Mouse (Mus musculus): ENCODE measurements around the gene Taz.

Gene Taz

GRCm38 (mm10) chrX:74281732-74282394, at the start of gene Taz, which contains the start of gene Dnase1l1:
Gene Taz, plus strand, starts transcription at chrX:74281912.
Gene Dnase1l1, minus strand, starts transcription at chrX:74282337.
- DNase-seq (ENCODE audit: low read depth, low spot score): no peak

DNA sequence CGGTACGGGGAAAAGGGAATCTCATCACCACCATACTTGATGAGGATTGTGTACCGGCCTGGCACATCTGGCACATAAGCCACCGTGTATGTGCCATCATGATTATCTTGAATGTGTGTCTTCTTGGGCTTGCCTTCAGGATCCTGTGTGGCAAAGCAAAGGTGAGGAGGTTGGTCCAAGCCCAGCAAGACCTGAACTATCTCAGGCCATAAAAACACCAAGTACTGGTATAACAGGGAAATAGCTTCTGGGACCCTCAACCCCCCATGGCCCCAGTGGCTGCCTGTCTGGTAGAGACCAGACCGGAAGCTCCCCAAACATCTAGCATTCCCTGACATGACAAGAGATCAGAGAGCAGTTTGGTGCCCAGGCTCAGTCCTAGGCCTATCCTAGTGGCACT, 48.5 kb upstream of the Taz start:
- DNase-seq (ENCODE audit: low read depth, low spot score): no peak

DNA sequence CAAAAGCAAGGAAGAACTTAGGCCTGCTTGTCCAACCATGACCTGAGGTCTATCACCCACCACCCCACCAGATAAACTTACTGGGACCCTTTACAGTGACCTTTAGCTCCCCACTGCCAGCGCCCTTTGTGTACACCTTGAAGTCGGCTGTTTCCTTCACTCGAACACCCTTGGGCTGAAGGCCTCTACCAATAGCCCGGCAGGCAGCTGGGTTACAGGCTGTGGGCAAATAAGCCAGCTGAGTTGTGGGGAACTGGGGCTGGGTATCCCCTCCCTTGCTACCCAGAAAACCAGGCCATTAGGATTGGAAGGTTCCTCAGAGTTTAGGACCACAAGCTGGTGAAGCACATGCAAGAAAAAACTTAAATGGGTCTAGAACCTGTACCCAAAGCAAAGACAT, 41.4 kb upstream of the Taz start:
- DNase-seq (ENCODE audit: low read depth, low spot score): no peak

DNA sequence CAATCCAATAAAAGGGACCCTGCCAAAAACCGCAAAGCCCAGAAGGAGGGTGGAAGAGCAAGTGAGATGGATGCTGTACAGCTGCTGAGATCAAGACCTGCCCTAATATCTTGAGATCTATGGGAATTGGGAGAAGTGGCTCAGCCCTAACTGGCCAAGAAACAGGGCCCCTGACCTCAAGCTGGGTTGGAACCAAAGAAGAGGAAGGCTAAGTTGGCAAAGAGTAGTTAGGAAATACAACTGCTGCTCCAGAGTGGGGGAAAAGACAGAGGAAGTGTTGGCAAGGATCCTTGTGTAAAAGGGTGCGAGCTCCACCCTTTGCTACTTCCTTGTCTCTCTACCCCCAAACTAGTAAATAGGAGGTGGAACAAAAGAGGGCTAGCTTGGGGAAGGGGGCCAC, 38.3 kb upstream of the Taz start:
- no peak for DNase-seq (ENCODE audit: low read depth, low spot score)

- DNase-seq (ENCODE audit: low read depth, low spot score): no peak
Observed at GRCm38 (mm10) chrX:74243807-74244206, 37.9 kb upstream of the Taz start.

- DNase-seq (ENCODE audit: low read depth, low spot score): peak; percentile 53
Observed at GRCm38 (mm10) chrX:74244614-74245083, 37.1 kb upstream of the Taz start.

GRCm38 (mm10) chrX:74245107-74245506, 36.6 kb upstream of the Taz start:
- no peak for DNase-seq (ENCODE audit: low read depth, low spot score)

GRCm38 (mm10) chrX:74245687-74246086, 36.0 kb upstream of the Taz start:
- DNase-seq (ENCODE audit: low read depth, low spot score): peak; percentile 43

GRCm38 (mm10) chrX:74246213-74246681, 35.5 kb upstream of the Taz start:
- DNase-seq (ENCODE audit: low read depth, low spot score): peak; percentile 81

DNA sequence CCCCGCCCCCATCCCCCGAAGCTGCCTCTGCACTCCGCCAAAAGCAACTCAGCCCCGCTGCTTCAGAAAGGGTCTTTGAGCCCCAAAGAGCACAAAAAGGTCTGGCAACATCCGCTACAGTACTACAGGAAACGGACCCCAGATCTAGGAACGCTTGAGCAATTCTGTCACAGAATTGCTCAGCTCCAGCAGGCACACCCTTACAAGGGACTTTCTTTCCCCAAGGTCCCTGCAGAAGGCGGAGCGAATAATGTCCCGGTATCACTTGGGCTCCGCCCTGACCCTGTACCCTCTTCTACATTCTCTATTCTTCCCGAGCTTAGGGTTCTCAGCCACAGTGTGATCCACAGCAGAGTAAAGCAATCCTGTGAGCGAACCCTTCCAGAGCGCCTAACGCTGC, 35.0 kb upstream of the Taz start:
- DNase-seq (ENCODE audit: low read depth, low spot score): no peak

GRCm38 (mm10) chrX:74248651-74249050, 33.1 kb upstream of the Taz start:
- DNase-seq (ENCODE audit: low read depth, low spot score): peak; percentile 63

- no peak for DNase-seq (ENCODE audit: low read depth, low spot score)
Observed at GRCm38 (mm10) chrX:74249615-74250014, 32.1 kb upstream of the Taz start, which contains the start of gene Flna. Gene Flna, minus strand, starts transcription at chrX:74249820.

DNA sequence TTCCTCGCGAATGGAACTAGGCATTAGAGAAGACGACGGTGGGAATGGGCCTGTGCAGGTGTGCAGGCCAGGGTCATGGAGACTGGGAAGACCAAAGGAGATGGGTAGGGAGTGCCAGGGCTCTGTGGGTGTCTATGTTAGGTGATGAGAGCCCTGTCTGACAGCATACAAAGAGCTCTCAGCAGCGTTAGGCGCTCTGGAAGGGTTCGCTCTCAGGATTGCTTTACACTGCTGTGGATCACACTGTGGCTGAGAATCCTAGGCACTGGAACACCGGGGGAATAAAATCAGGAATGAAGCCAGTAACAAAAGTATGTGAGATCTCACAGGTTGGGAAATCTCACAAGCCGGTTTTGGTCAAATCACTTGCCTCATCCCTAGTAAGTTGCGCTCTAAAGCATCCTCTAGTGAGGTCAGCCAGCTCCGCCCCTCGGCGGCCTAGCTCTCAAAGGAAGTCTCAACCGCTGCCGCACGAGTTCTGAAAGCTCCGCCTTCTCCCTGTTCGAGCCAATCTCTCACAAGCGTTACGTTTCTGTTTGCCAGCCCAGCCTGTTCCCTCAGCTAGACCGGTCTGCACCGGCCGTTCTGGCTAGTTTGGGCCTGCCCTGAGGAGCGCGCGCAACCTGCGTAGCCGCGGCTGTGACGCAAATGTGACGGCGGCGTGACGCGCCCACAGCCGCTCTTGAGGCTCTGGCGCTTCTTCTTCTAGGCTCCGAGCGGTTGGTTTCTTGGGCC, 27.4 kb upstream of the Taz start, which contains the start of gene Emd:
TSS of gene Emd (plus strand) at position 535 of the 735 bp plus-strand sequence.
- DNase-seq (ENCODE audit: low read depth, low spot score): peak; percentile 76

GRCm38 (mm10) chrX:74254888-74255565, 26.7 kb upstream of the Taz start:
- no peak for DNase-seq (ENCODE audit: low read depth, low spot score)

- no peak for DNase-seq (ENCODE audit: low read depth, low spot score)
Observed at GRCm38 (mm10) chrX:74257746-74258145, 24.0 kb upstream of the Taz start.

DNA sequence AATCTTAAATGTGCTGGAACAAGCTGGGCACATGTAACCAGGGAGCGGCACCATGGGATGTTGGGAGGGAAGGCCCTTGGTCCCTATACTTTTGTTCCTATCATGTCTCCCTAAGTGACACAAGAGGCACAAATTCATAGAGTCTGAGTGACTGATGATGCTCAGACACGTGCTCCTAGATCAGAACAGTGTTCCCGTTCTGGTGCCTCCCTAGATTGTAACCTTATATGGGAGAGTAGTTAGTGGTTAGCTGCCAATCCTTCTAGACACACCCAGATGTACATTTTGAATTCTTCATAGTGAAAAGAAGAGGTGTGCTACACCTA, 12.0 kb upstream of the Taz start:
- DNase-seq (ENCODE audit: low read depth, low spot score): no peak

GRCm38 (mm10) chrX:74270062-74270901, 11.4 kb upstream of the Taz start, which contains the start of gene Rpl10:
Gene Rpl10, plus strand, starts transcription at chrX:74270812.
- DNase-seq (ENCODE audit: low read depth, low spot score): peak; percentile 90

- DNase-seq (ENCODE audit: low read depth, low spot score): no peak
Observed at GRCm38 (mm10) chrX:74270902-74271551, 10.7 kb upstream of the Taz start.

DNA sequence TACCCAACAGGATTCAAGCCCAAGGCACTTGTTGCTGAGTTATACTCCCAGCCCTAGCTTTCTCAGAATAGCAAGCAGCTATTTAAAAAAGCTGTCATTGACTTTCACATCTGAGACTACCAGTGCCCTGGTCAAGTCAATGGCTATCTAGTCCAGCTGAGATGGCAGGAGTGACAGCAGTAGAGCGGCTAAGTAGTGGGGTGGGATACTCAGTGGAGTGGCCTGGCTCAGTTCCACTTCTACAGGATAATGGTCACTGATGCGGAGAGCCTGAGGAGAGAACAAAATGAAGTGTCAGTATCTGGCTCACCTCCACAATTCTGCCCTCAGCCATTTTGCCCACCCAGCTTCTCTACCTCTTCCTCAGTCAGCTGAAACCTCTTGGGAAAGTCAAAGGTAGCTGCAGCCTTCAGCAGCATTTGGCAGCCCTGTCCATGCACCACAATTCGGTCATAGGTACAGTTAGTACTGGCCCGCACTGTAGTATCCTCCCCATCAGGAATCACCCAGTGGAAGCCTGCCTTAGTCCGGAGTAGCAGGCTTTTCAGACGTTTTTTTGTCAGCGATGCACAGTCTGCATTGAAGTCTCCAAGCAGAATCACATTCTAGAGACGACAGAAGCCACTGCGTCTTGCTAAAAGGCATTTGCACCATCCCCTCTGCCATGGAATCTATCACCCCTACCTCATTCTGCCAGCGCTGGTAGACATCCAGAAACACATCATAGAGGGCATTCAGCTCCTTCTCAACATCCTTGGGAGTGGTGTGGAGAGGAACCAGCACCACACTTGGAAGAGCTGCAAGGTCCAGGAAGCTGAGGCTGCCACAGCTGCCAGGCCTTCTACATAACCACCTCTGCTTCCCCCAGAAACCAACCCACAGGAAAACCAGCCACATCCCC, 8.0 kb upstream of the Taz start:
- no peak for DNase-seq (ENCODE audit: low read depth, low spot score)

- DNase-seq (ENCODE audit: low read depth, low spot score): no peak
Observed at GRCm38 (mm10) chrX:74277916-74278315, 3.8 kb upstream of the Taz start.

Measured in embryo, embryonic 11.5 days (tissue).